Mouse (Mus musculus) heart, embryonic 14.5 days (tissue): ENCODE measurements at regions not wholly inside any gene's neighbourhood (a gene's known extent, or its start where the extent isn't known, plus 50 kb on each side); places are given as distances from the start of the nearest gene placed in this dataset.

Experiments
- ATAC-seq: fragments of 200-750 bp; cut with Nextera tagmentation; 2 replicates; pipeline ENCODE4 v1.8.0; 2017; ENCODE audit warnings: low read depth, moderate TSS enrichment; ENCODE audit not compliant: insufficient number of reproducible peaks, insufficient read depth, low FRiP score
- H3K27ac ChIP-seq, 2 experiments: fragments of 200-500 bp in 1 of 2; fragments of 300-500 bp in 1 of 2; sonication (generic) in 1 of 2; replicated peaks in 1 of 2; 2 replicates each; pipeline ENCODE4 v1.5.1; 2012 to 2014; ENCODE audit warnings: low read depth in 2 of 2, low read length in 2 of 2, control low read depth in 1 of 2, mild to moderate bottlenecking in 1 of 2, mixed read lengths in 1 of 2; ENCODE audit not compliant: control insufficient read depth in 1 of 2, insufficient read depth in 1 of 2
- H3K27me3 ChIP-seq: fragments of 300-500 bp; sonication (generic); 2 replicates; pipeline ENCODE4 v1.6.1; 2014; ENCODE audit warnings: mild to moderate bottlenecking, low read length, control low read depth; ENCODE audit not compliant: control insufficient read depth, insufficient read depth
- H3K36me3 ChIP-seq: fragments of 300-500 bp; sonication (generic); 2 replicates; pipeline ENCODE4 v1.6.1; 2014; ENCODE audit warnings: mild to moderate bottlenecking, control low read depth, low read length, mixed read lengths; ENCODE audit not compliant: control insufficient read depth, insufficient read depth
- H3K4me1 ChIP-seq, 2 experiments: fragments of 200-500 bp in 1 of 2; fragments of 300-500 bp in 1 of 2; sonication (generic) in 1 of 2; 2 replicates each; pipeline ENCODE4 v1.6.1; 2012 to 2014; ENCODE audit warnings: low read length in 2 of 2, control low read depth in 1 of 2, mixed read lengths in 1 of 2; ENCODE audit not compliant: control insufficient read depth in 2 of 2, insufficient read depth in 2 of 2
- H3K4me2 ChIP-seq: fragments of 300-500 bp; sonication (generic); 2 replicates; pipeline ENCODE4 v1.6.1; 2014; ENCODE audit warnings: mild to moderate bottlenecking, low read length
- H3K4me3 ChIP-seq, 2 experiments: fragments of 200-500 bp in 1 of 2; fragments of 300-500 bp in 1 of 2; sonication (generic) in 1 of 2; 2 replicates each; pipeline ENCODE4 v1.5.1; 2012 to 2014; ENCODE audit warnings: low read length in 2 of 2, mild to moderate bottlenecking in 2 of 2, control low read depth in 1 of 2, low read depth in 1 of 2, moderate library complexity in 1 of 2; ENCODE audit not compliant: control insufficient read depth in 1 of 2, insufficient read depth in 1 of 2
- H3K9ac ChIP-seq: fragments of 300-500 bp; sonication (generic); 2 replicates; pipeline ENCODE4 v1.6.1; 2014; ENCODE audit warnings: mild to moderate bottlenecking, low read length
- H3K9me3 ChIP-seq: fragments of 300-500 bp; sonication (generic); 2 replicates; pipeline ENCODE4 v1.6.1; 2016; ENCODE audit warnings: low read length, control low read depth; ENCODE audit not compliant: control insufficient read depth
- WGBS: fragments of 180-500 bp; shearing (Covaris S2); extraction: QIAGEN DNeasy Blood & Tissue Kit; methylation state at CpG from one replicate; pipeline ENCODE4 v1.1.7; 2014; 5-methylcytosine and 5-hydroxymethylcytosine counted together

DNA sequence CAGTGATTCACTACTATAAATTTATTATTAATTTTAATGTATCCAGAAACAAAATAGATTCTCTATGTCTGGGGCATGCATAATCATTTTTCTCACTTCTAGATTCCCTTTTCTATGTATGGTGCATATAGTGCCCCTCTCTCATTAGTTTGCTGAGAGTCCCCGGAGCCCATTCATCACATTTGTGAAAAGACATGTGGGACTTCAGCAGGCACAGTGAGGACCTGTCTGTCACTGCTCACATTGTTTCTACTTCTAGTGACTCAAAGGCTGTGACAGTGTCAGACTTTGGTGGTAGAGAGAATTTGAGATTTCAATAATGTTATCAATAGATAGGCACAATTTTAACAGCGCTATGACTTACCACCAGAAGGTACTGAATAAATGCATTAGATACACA lies 158.7 kb downstream of the St8sia4 start:
- WGBS = 92% methylated on average over 2 of the region's 2 CpGs
- no peak overlapping the region for H3K4me2 ChIP-seq

DNA sequence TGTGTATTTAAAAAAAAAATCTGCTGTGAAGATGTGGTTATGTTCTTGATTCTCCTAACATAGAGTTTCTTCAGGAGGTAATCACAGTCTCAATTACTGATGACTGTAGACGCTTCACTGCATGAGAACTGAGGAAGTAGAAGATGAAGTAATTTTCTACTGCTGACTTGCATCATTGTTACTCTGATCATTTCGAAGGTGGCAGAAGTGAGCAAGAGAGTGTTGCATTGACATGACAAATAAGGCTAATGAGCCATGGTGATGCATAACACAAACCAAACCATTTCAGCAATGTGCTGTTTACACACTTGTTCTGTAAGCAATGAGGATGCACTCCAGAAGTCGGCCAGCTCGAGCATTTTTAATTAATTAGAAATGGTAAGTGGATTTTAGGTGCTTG lies 138.6 kb downstream of the St8sia4 start:
- 67% methylated on average over 4 of the region's 4 CpGs for WGBS
- no peak overlapping the region for H3K4me2 ChIP-seq

More for the DNA sequence above, 158.7 kb downstream of the St8sia4 start:
- H3K36me3 ChIP-seq = no peaks in the 10 kb centered on the region
- no peak for ATAC-seq
- H3K9ac ChIP-seq = no peak overlapping the region
- no peaks in the 10 kb centered on the region for H3K4me1 ChIP-seq
- no peak overlapping the region for H3K4me3 ChIP-seq
- H3K27ac ChIP-seq = no peak overlapping the region
- no peaks in the 10 kb centered on the region for H3K9me3 ChIP-seq
- H3K27me3 ChIP-seq = no peaks in the 10 kb centered on the region

DNA sequence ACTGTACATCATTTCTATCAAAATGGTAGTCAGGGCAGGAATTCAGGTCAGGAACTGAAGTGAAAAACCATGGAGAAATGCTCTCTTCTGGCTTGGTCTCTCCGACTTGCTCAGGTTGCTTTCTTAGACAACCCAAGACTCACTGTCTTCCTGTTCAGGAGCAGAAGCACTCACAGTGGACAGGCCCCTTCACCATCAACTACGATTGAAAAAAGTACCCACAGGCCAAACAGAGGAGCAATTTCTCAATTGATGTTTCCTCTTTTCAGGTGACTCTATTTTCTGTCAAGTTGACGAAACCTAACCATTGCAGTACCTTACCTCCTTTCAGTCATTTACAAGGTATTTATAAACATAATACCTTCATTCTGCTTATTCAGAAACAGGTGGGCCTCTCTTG lies 136.4 kb downstream of the St8sia4 start:
- Histone ChIP-seq H3K27ac (no peak overlapping the region), H3K4me1 (no peaks in the 10 kb centered on the region), H3K9me3 (no peaks in the 10 kb centered on the region), H3K36me3 (no peaks in the 10 kb centered on the region), H3K27me3 (no peaks in the 10 kb centered on the region), H3K9ac (no peak overlapping the region), H3K4me3 (no peak overlapping the region), H3K4me2 (no peak overlapping the region)
- WGBS = 74% methylated on average over 3 of the region's 3 CpGs
- ATAC-seq = no peak

More for the DNA sequence above, 138.6 kb downstream of the St8sia4 start:
- Histone ChIP-seq H3K4me1 (no peaks in the 10 kb centered on the region), H3K9me3 (no peaks in the 10 kb centered on the region), H3K4me3 (no peak overlapping the region), H3K27ac (no peak overlapping the region), H3K27me3 (no peaks in the 10 kb centered on the region), H3K9ac (no peak overlapping the region), H3K36me3 (no peaks in the 10 kb centered on the region)
- ATAC-seq = no peak
